ENCODE assay signal across 31 mouse cellular contexts in the genomic region with DNA sequence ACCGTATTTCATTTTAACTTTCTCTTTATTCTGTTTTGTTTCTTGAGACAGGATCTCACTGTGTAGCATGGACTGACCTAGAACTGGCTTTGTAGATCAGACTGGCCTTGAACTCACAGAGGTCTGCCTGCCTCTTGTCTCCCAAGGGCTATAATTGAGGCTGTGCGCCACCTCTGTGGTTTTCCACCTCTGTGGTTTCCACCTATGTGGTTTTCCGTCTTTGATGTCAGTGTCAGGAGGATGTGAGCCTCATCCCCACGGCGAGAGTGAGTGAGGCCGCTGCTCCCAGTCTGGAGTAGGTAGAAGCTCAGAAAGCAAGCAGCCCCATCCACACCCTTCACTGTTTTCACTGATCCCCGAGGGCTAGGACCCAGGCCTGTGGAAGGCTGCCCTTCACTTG. TPM values are rescaled to one million over a fixed set of nuclear protein-coding genes. Genes with fewer than 3 reads are reported as not detected.
"Had no signal": no experiment of that assay in that cellular context is flagged by ENCODE, and none has a peak within 500 bp of the region (broad histone marks: within the 10 kb centered on the region; RNA-seq: fewer than 3 reads in every experiment).

No protein-coding gene starts in this region.

- H3K4me3 ChIP-seq: intestine, embryonic 15.5 days; layer of hippocampus, adult 2 months; liver, embryonic 13.5 days; midbrain, embryonic 12.5 days; midbrain, embryonic 15.5 days; myocyte had no signal

- H3K9ac ChIP-seq: intestine, embryonic 15.5 days; liver, embryonic 13.5 days; midbrain, embryonic 12.5 days; midbrain, embryonic 15.5 days had no signal

- H3K4me1 ChIP-seq: intestine, embryonic 15.5 days; liver, embryonic 13.5 days; midbrain, embryonic 12.5 days; midbrain, embryonic 15.5 days had no signal

- DNase-seq: kidney, adult 18-20 months; kidney, adult 9 months; kidney, postnatal 25 days; layer of hippocampus, adult 9-11 months; liver, embryonic 13.5 days; lung, adult 2 months; lung, postnatal 14 days; lung, postnatal 4 days had no signal

- H3K9me3 ChIP-seq: intestine, embryonic 15.5 days; liver, embryonic 13.5 days; midbrain, embryonic 12.5 days; midbrain, embryonic 15.5 days had no signal

- ATAC-seq: intestine, embryonic 15.5 days; midbrain, embryonic 15.5 days had no signal

- H3K27me3 ChIP-seq: intestine, embryonic 15.5 days; liver, embryonic 13.5 days; midbrain, embryonic 12.5 days; midbrain, embryonic 15.5 days had no signal

- H3K27ac ChIP-seq: intestine, embryonic 15.5 days; kidney, postnatal 0 days; layer of hippocampus, adult 2 months; liver, embryonic 13.5 days; midbrain, embryonic 12.5 days; midbrain, embryonic 15.5 days; stomach, postnatal 0 days had no signal

- H3K4me2 ChIP-seq: intestine, embryonic 15.5 days; liver, embryonic 13.5 days; midbrain, embryonic 12.5 days; midbrain, embryonic 15.5 days had no signal

RNA-seq across cellular contexts. Expression of gene Oxt, which starts 21.1 kb away (rescaled TPM):
- total RNA-seq: layer of hippocampus, adult 2 months; layer of hippocampus, postnatal 25 days; left cerebral cortex, adult 18-20 months; liver, adult 2 months; megakaryocyte progenitor cell, adult 5-6 weeks; megakaryocyte-erythroid progenitor cell, adult 5-6 weeks; monocyte, adult 5-6 weeks had no signal
- polyA plus RNA-seq: intestine, embryonic 15.5 days; large intestine, adult 2 months; limb, embryonic 11.5 days; liver, adult 2 months; liver, embryonic 13.5 days; liver, embryonic 16.5 days; lung, adult 2 months; lung, embryonic 16.5 days; midbrain, embryonic 12.5 days; myocyte; neural tube, embryonic 14.5 days; small intestine, adult 2 months; stomach, embryonic 14.5 days; stomach, postnatal 0 days; urinary bladder, adult 2 months had no signal

RNA-seq across cellular contexts. Expression of gene Avp, which starts 27.5 kb away (rescaled TPM):
- total RNA-seq: liver, adult 2 months; megakaryocyte progenitor cell, adult 5-6 weeks; megakaryocyte-erythroid progenitor cell, adult 5-6 weeks; monocyte, adult 5-6 weeks had no signal
- polyA plus RNA-seq: intestine, embryonic 15.5 days; kidney, postnatal 0 days; large intestine, adult 2 months; limb, embryonic 11.5 days; liver, adult 2 months; liver, embryonic 13.5 days; liver, embryonic 16.5 days; lung, embryonic 16.5 days; midbrain, embryonic 12.5 days; myocyte; neural tube, embryonic 11.5 days; small intestine, adult 2 months; spleen, adult 2 months; stomach, embryonic 14.5 days; urinary bladder, adult 2 months had no signal
